Mouse (Mus musculus) MEL (cell line): ENCODE results near the gene Gm38394.
A peak's percentile ranks its signal among the peaks of the same experiment; 100 is the strongest.

ENCODE experiments used
- CTCF ChIP-seq, 3 experiments: IDR thresholded peaks in 2 of 3; conservative IDR thresholded peaks in 1 of 3; 2 replicates each; pipeline ENCODE4 v1.5.1; 2011 to 2012; ENCODE audit warnings: low read length in 3 of 3, low read depth in 2 of 3, mild to moderate bottlenecking in 2 of 3, improper control_type of control experiment in 1 of 3, inconsistent platforms in 1 of 3, mixed read lengths in 1 of 3, moderate library complexity in 1 of 3; ENCODE audit not compliant: control insufficient read depth in 1 of 3, insufficient read depth in 1 of 3, poor library complexity in 1 of 3, severe bottlenecking in 1 of 3
- JUND ChIP-seq: IDR thresholded peaks from 2 replicates; pipeline ENCODE4 v1.6.1; 2011; ENCODE audit warnings: low read depth, mild to moderate bottlenecking, improper control_type of control experiment, low read length
- KAT2A ChIP-seq: conservative IDR thresholded peaks from 2 replicates; pipeline ENCODE4 v1.6.1; 2012; ENCODE audit warnings: low read depth, low read length, improper control_type of control experiment, inconsistent platforms
- MAX ChIP-seq: IDR thresholded peaks from 2 replicates; pipeline ENCODE4 v1.6.1; 2011; ENCODE audit warnings: low read length, improper control_type of control experiment
- MYC ChIP-seq: IDR thresholded peaks from 2 replicates; pipeline ENCODE4 v1.6.1; 2011; ENCODE audit warnings: low read depth, mild to moderate bottlenecking, low read length, improper control_type of control experiment, moderate library complexity
- POLR2A ChIP-seq, 2 experiments: IDR thresholded peaks; 2 replicates each; pipeline ENCODE4 v1.6.1; 2011 to 2012; ENCODE audit warnings: low read length in 2 of 2, mild to moderate bottlenecking in 2 of 2, control low read depth in 1 of 2, improper control_type of control experiment in 1 of 2, low read depth in 1 of 2, moderate library complexity in 1 of 2; ENCODE audit not compliant: control insufficient read depth in 1 of 2, insufficient read depth in 1 of 2, poor library complexity in 1 of 2
- POLR2AphosphoS2 ChIP-seq: IDR thresholded peaks from 2 replicates; pipeline ENCODE4 v1.6.1; 2011; ENCODE audit warnings: low read length, improper control_type of control experiment
- SIN3A ChIP-seq: IDR thresholded peaks from 2 replicates; pipeline ENCODE4 v1.6.1; 2012; ENCODE audit warnings: low read length, improper control_type of control experiment, inconsistent platforms
- TCF12 ChIP-seq: IDR thresholded peaks from 2 replicates; pipeline ENCODE4 v1.6.1; 2014; ENCODE audit warnings: low read depth, mild to moderate bottlenecking, inconsistent platforms, low read length, improper control_type of control experiment, moderate library complexity
- ZC3H11A ChIP-seq: IDR thresholded peaks from 2 replicates; pipeline ENCODE4 v1.6.1; 2012; ENCODE audit warnings: low read depth, mild to moderate bottlenecking, inconsistent platforms, low read length, improper control_type of control experiment

GRCm38 (mm10) chr1:133613817-133614216, 47.3 kb downstream of the Gm38394 start:
- TF ChIP-seq CTCF (IDR thresholded peaks at IDR 0.05 in 2 of 3, conservative IDR thresholded peaks at IDR 0.05 in 1 of 3; ENCODE audit: control insufficient read depth in 1 of 3, insufficient read depth in 1 of 3, low read depth in 2 of 3, low read length in 3 of 3, poor library complexity in 1 of 3, severe bottlenecking in 1 of 3) = peak; percentile 38 to 75 (median 65)
- TF ChIP-seq KAT2A = no peak
- TF ChIP-seq POLR2A (IDR thresholded peaks at IDR 0.05; ENCODE audit: control insufficient read depth in 1 of 2, insufficient read depth in 1 of 2, low read depth in 1 of 2, low read length in 2 of 2, poor library complexity in 1 of 2) = no peak
- no peak for TF ChIP-seq ZC3H11A
- TF ChIP-seq SIN3A = no peak
- TF ChIP-seq MAX = no peak; the same call in 1 of the 2 replicates
- no peak for TF ChIP-seq POLR2AphosphoS2
- TF ChIP-seq TCF12 = no peak
- TF ChIP-seq MYC = 0 out of 2 replicates have a peak, but pooled peaks have one; percentile 17
- no peak for TF ChIP-seq JUND
